Mouse (Mus musculus) stomach, embryonic 14.5 days (tissue): ENCODE data around the gene Clic1. TPM values are rescaled to one million over a fixed set of nuclear protein-coding genes. Genes with fewer than 3 reads are reported as not detected.

Experiments used
- ATAC-seq: fragments of 200-750 bp; cut with Nextera tagmentation; 2 replicates; pipeline ENCODE4 v1.8.0; 2017; ENCODE audit warnings: low read depth, moderate TSS enrichment; ENCODE audit not compliant: insufficient number of reproducible peaks, insufficient read depth, low FRiP score
- H3K27ac ChIP-seq: fragments of 300-500 bp; sonication (generic); 2 replicates; pipeline ENCODE4 v1.5.1; 2014; ENCODE audit warnings: mild to moderate bottlenecking, low read length, moderate library complexity, mixed read lengths
- H3K27me3 ChIP-seq: fragments of 300-500 bp; sonication (generic); 2 replicates; pipeline ENCODE4 v1.6.1; 2014; ENCODE audit warnings: low read length, control low read depth, mixed read lengths; ENCODE audit not compliant: control insufficient read depth, insufficient read depth
- H3K36me3 ChIP-seq: fragments of 300-500 bp; sonication (generic); 2 replicates; pipeline ENCODE4 v1.6.1; 2014; ENCODE audit warnings: mild to moderate bottlenecking, control low read depth, low read length, moderate library complexity, mixed read lengths; ENCODE audit not compliant: control insufficient read depth, insufficient read depth
- H3K4me1 ChIP-seq: fragments of 300-500 bp; sonication (generic); 2 replicates; pipeline ENCODE4 v1.6.1; 2014; ENCODE audit warnings: low read length, control low read depth, mixed read lengths; ENCODE audit not compliant: control insufficient read depth, insufficient read depth
- H3K4me2 ChIP-seq: fragments of 300-500 bp; sonication (generic); replicated peaks from 2 replicates; pipeline ENCODE4 v1.6.1; 2014; ENCODE audit warnings: low read depth, low read length, control low read depth
- H3K4me3 ChIP-seq: fragments of 300-500 bp; sonication (generic); 2 replicates; pipeline ENCODE4 v1.5.1; 2014; ENCODE audit warnings: low read depth, low read length, control low read depth
- H3K9ac ChIP-seq: fragments of 300-500 bp; sonication (generic); replicated peaks from 2 replicates; pipeline ENCODE4 v1.6.1; 2014; ENCODE audit warnings: low read depth, mild to moderate bottlenecking, control low read depth, low read length, moderate library complexity, mixed read lengths
- H3K9me3 ChIP-seq: fragments of 300-500 bp; sonication (generic); 2 replicates; pipeline ENCODE4 v1.6.1; 2016; ENCODE audit warnings: low read depth, low read length, control low read depth; ENCODE audit not compliant: control insufficient read depth
- WGBS: fragments of 180-500 bp; shearing (Covaris S2); extraction: QIAGEN DNeasy Blood & Tissue Kit; methylation state at CpG from one replicate; pipeline ENCODE4 v1.1.7; 2014; 5-methylcytosine and 5-hydroxymethylcytosine counted together
- polyA plus RNA-seq: library from polyadenylated mRNA; unstranded; fragments of >200 nt; fragmentation: Nextera tagmentation; extraction: Ambion mirVana; gene quantifications from 2 replicates; pipeline ENCODE4 v1.2.1, GENCODE M21; 2014

The Clic1 gene
- polyA plus RNA-seq, 1 experiment from 2014 or later, result 83.0 TPM

DNA sequence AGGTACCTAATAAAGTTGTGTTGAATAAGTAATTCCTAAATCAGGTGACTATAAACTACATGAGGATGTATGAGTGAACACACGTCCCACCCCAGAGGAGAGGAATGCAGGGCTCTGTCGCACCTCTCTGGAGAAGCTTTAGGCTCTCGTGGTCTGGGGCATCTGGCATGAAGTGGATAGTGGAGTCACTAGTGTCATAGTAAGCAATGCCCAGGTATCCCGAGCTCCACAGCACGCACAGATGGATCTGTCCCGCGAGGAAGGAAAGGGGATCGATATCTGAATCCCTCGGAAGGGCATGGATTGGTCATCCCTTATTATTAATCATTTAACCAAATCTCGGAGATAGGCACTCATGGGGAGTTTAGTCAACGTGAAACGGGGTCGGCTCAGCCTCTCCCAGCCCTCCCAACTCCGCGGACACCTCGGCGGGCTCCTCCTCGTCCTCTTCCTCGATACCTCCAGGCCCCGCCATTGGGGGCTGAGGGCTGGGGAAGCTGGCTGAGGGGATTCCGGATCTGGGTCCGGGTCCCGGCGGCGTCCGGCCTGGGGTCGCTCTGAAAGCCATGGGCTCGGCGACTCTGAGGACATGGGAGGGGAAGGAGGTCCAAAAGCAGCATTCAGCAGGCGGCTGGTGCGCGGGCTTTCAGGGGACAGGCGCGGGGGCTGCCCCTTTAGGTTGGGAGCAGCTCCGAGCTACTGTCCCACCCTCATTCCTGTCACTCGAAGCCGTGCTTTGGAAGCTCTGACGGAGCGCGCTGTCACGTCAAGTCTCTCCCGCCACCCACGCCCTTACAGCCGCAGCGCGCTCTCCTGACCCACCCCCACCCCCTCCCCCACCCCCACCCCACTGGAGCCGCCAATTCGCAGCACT is 3.7 kb upstream of the Clic1 start:
- H3K4me1 ChIP-seq, result peaks cover 35% of the 10 kb centered on the region
- H3K9me3 ChIP-seq, result no peaks in the 10 kb centered on the region
- H3K9ac ChIP-seq, result peak overlapping the region; percentile 92
- H3K4me2 ChIP-seq, result peak overlapping the region; percentile 98
- ATAC-seq, result no peak
- H3K27me3 ChIP-seq, result no peaks in the 10 kb centered on the region
- 4% methylated on average over 43 of the region's 48 CpGs for WGBS
- peak overlapping the region; percentile 61 for H3K4me3 ChIP-seq
- peak overlapping the region; percentile 100 for H3K27ac ChIP-seq
- H3K36me3 ChIP-seq, result no peaks in the 10 kb centered on the region

DNA sequence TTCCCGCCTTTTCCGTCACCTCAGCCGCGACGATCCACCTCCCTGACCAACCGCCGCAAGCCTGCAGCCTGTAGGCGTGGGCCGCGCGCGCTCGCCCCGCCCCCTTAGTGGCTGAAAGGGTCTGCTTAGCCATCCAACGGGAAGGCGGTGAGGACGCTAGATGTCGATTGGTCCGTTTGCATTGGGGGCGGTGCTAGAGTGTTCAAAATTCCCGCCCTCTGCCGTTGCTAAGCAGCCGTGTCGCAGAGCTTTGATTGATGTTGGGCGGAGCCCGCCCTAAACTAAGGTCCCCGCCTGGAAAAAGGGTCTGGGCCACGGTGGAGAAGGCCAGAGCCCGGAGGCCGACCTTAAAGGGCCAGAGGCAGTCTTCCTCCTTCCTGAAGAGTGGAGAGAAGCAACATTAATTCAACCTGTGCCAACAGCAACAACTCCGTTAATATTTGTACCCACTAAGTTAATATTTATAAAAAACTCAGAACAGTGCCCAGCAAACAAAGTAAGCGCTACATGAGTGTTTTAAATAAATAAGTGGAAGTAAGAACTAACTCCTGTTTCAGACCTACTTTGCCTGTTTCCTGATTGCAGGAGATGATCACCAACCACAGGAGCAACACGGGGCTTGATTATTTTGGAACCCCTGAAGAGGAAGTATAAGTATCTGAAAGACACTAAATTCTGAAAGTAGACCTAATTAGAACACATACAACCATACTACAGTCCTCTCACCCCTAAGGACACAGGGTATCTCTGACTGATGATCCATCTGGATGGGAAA is 2.9 kb upstream of the Clic1 start, which contains the start of gene Msh5:
Gene Msh5, minus strand, starts transcription at position 65 of the 775 bp plus-strand sequence.
- Histone ChIP-seq H3K36me3 (no peaks in the 10 kb centered on the region), H3K27ac (peak within 1 kb of the TSS; percentile 100), H3K9ac (peak within 1 kb of the TSS; percentile 92), H3K4me2 (peak within 1 kb of the TSS; percentile 98), H3K4me1 (peaks cover 36% of the 10 kb centered on the region), H3K27me3 (no peaks in the 10 kb centered on the region), H3K4me3 (peak within 1 kb of the TSS; percentile 61), H3K9me3 (no peaks in the 10 kb centered on the region)
- 2% methylated on average over 33 of the region's 33 CpGs for WGBS
- peak; percentile 91 for ATAC-seq

- H3K4me1 ChIP-seq, result peaks cover 42% of the 10 kb centered on the region
- 38% methylated on average over 1 of the region's 1 CpGs for WGBS
These were observed 2.1 kb upstream of the Clic1 start for GRCm38 (mm10) chr17:35047688-35048087.

DNA sequence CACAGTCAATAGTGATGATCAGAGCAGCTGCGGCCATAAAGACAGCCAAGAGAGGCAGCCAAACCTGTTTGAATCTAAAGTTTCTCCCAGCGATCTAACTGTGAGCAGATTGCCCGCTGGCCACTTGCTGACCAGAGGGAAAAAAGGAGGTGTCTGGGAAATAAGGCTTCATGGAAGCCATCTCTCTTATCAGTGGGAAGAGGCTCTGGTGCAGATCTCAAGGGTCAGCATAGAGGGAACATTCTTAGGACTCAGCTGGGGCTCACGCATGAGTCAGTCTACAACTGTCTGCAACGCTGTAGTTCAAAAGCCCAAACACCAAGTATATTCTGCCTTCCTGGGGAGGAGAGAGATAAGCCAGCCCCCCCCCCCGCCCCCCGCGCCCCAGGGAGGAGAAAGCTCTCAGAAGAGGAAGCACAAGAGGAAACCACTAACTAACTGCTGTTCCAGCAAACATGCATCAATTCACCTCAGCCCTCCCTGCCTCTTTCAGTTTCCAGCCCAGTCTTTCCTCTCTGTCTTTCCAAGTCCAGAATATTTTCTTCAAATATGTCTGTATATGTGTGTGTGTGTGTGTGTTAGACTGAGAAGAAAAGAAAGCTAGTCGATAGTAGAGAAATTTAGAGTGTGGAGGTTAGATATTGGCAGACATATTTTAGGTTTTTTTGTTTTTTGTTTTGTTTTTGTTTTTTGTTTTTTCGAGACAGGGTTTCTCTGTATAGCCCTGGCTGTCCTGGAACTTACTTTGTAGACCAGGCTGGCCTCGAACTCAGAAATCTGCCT is 1.4 kb upstream of the Clic1 start:
- peaks cover 46% of the 10 kb centered on the region for H3K4me1 ChIP-seq

More at GRCm38 (mm10) chr17:35047688-35048087, 2.1 kb upstream of the Clic1 start:
- Histone ChIP-seq H3K4me2 (peak overlapping the region; percentile 28), H3K4me3 (no peak overlapping the region), H3K27me3 (no peaks in the 10 kb centered on the region), H3K9ac (no peak overlapping the region), H3K36me3 (peaks cover 6% of the 10 kb centered on the region), H3K27ac (peak overlapping the region; percentile 100), H3K9me3 (no peaks in the 10 kb centered on the region)
- no peak for ATAC-seq

DNA sequence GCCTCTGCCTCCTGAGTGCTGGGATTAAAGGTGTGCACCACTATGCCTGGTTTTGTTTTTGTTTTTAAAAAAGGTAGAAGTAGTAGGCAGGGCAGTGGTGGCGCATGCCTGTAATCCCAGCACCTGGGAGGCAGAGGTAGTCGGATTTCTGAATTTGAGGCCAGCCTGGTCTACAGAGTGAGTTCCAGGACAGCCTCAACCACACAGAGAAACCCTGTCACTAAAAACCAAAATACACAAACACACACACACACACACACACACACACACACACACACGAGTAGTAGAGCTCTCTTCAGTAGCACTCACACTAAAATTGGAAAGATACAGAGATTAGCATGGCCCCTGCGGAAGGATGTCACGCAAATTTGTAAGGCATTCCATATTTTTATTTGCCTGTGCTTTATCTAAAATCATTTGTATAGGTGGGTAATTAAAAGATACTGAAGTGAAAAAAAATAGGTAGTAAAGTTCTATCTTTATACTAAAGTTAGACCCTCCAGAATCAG is 780 bp upstream of the Clic1 start:
- Histone ChIP-seq H3K27me3 (no peaks in the 10 kb centered on the region), H3K27ac (peak overlapping the region; percentile 100), H3K4me2 (peak overlapping the region; percentile 90), H3K4me1 (peaks cover 46% of the 10 kb centered on the region), H3K9ac (no peak overlapping the region), H3K4me3 (peak overlapping the region; percentile 78; the same call in 1 of the 2 replicates), H3K9me3 (no peaks in the 10 kb centered on the region), H3K36me3 (peaks cover 18% of the 10 kb centered on the region)
- ATAC-seq, result no peak
- 73% methylated on average over 5 of the region's 5 CpGs for WGBS

More for the DNA sequence above, 1.4 kb upstream of the Clic1 start:
- Histone ChIP-seq H3K9me3 (no peaks in the 10 kb centered on the region), H3K9ac (no peak overlapping the region), H3K4me3 (no peak overlapping the region), H3K4me2 (peak overlapping the region; percentile 28), H3K27ac (peak overlapping the region; percentile 100), H3K36me3 (peaks cover 12% of the 10 kb centered on the region), H3K27me3 (no peaks in the 10 kb centered on the region)
- ATAC-seq, result no peak
- 27% methylated on average over 11 of the region's 11 CpGs for WGBS

DNA sequence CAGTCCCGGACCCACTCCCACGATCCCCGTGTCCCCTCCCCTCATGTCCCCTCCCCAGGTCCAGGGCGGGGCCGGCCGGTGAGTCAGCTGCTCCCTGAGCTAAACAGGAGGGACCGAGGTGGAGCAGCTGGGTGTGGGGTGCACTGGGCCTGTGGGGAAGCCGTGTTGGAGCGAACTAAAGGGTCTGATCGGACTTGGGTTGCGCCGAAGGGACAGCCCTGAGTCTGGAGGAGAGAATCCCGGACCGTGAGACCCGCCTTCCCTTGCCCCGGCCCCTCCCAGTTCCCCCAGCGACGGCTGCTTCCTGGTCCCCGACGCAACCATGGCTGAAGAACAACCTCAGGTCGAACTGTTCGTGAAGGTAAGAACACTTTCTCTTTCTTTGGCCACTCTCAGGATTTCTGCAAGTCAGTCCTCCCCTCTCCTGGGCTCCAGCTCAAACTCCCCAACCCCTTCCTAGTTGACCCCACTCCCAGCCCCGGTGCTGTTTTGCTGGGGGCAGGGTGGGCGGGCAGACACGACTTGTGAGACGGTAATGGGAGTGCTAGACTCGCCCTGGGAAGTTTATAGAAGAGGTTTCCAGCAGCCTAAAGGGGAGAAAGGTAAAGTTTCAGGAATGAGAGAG is 472 bp downstream of the Clic1 start:
- ATAC-seq, result peak; percentile 34; the same call in 1 of the 2 replicates
- Histone ChIP-seq H3K27me3 (no peaks in the 10 kb centered on the region), H3K27ac (peak overlapping the region; percentile 100), H3K4me2 (peak overlapping the region; percentile 90), H3K9me3 (no peaks in the 10 kb centered on the region), H3K36me3 (peaks cover 29% of the 10 kb centered on the region), H3K9ac (peak overlapping the region; percentile 82), H3K4me3 (peak overlapping the region; percentile 78), H3K4me1 (peaks cover 44% of the 10 kb centered on the region)
- under 1% methylated on average over 25 of the region's 27 CpGs for WGBS

GRCm38 (mm10) chr17:35051156-35052086 is 1.7 kb downstream of the Clic1 start:
- Histone ChIP-seq H3K9me3 (no peaks in the 10 kb centered on the region), H3K36me3 (peaks cover 41% of the 10 kb centered on the region), H3K4me2 (peak overlapping the region; percentile 90), H3K27me3 (no peaks in the 10 kb centered on the region), H3K4me1 (peaks cover 37% of the 10 kb centered on the region), H3K27ac (peak overlapping the region; percentile 100), H3K9ac (peak overlapping the region; percentile 45), H3K4me3 (peak overlapping the region; percentile 78)
- ATAC-seq, result peak; percentile 59
- under 1% methylated on average over 21 of the region's 21 CpGs for WGBS
